Mouse (Mus musculus) erythroblast, embryonic 14.5 days (primary cell): ENCODE measurements around the gene Ckap2.

Experiments
- GATA1 ChIP-seq: IDR thresholded peaks from 2 replicates; pipeline ENCODE4 v1.6.1; 2012; ENCODE audit warnings: low read length, inconsistent platforms, mixed read lengths
- TAL1 ChIP-seq: IDR thresholded peaks from 3 replicates; pipeline ENCODE4 v1.6.1; 2012; ENCODE audit warnings: low read length, inconsistent platforms, mixed read lengths

DNA sequence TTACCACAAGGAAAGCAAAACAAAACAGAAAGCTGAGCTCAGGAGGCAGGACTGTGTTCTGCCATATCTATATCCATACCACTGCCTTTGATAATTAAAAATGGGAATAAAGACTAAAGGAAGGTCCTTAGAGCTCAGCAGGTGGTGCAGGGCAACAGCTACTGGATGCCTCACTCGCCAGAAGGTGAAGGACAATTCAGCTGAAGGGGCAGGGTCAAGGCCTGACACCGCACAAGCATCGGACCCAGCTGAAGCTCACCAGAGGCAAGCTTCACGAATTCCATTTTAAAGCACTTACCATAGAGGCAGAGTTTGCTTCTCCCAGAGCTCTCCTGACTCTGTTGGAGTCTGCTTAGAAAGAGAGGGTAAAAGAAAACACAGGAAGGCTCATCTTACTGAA, 43.0 kb downstream of the Ckap2 start:
- TF ChIP-seq GATA1, result no peak
- no peak for TF ChIP-seq TAL1
